Mouse (Mus musculus): Measurements from ENCODE around the gene Defb29. TPM values are rescaled to one million over a fixed set of nuclear protein-coding genes. Genes with fewer than 3 reads are reported as not detected.

Gene Defb29
- polyA plus RNA-seq, 1 experiment from 2014 or later, result not detected

DNA sequence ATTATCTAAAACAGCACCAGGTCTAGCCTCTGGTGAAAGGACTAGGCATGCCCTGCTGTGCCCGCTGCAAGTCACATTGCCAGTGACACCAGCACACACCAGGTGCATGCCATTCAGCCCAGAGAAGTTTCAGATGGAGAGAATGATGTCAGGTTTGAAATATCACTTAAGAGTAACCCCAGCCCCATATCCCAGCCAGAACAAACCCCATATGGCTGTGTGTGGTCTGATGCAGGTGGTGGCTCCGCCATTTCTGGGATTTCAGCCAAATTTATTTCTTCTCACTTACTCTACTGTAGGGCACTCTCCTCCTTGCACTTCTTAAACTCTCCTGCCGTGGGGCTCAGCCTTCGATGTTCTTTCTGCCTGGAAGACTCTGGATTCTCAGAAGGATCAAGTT, 23.8 kb downstream of the Defb29 start:
- no peaks in the 10 kb centered on the region for H3K9me3 ChIP-seq (ENCODE audit: control insufficient read depth, low read length)
- no peaks in the 10 kb centered on the region for H3K36me3 ChIP-seq (ENCODE audit: control insufficient read depth, insufficient read depth, low read length)
- H3K4me3 ChIP-seq (ENCODE audit: low read length), result no peak overlapping the region
- H3K4me1 ChIP-seq (ENCODE audit: control insufficient read depth, insufficient read depth, low read length), result no peaks in the 10 kb centered on the region
- H3K4me2 ChIP-seq (ENCODE audit: low read depth, low read length), result no peak overlapping the region
- no peak overlapping the region for H3K27ac ChIP-seq (ENCODE audit: low read length)
- 63% methylated on average over 4 of the region's 4 CpGs for WGBS
- H3K27me3 ChIP-seq (replicated peaks; ENCODE audit: control insufficient read depth, insufficient read depth, low read length), result no peaks in the 10 kb centered on the region
- ATAC-seq, result no peak
- H3K9ac ChIP-seq (ENCODE audit: low read depth, low read length), result no peak overlapping the region

DNA sequence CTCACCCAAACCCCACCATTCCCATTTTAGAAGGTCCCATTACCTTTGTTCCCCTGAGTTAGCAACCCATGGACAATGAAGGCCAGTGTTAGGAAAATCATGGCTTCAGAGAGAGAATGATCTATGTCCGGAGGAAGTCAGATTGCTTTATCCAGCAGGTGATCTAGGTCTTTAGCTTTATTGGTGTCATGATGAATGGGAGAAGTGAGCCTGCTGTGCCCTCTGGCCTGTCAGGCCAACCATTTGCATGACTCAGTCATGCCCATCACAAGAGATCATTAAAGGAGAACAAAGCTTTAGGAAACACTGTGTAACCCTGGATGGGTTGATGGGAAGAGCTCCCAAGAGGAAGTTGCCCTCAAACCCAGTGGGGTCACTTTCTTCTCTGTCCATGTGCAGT, 28.3 kb downstream of the Defb29 start, which contains the start of gene Defb26:
Gene Defb26, minus strand, starts transcription at position 101 of the 400 bp plus-strand sequence.
- Histone ChIP-seq H3K4me3 (ENCODE audit: low read length) (no peak within 1 kb of the TSS), H3K36me3 (ENCODE audit: control insufficient read depth, insufficient read depth, low read length) (no peaks in the 10 kb centered on the region), H3K9ac (ENCODE audit: low read depth, low read length) (no peak within 1 kb of the TSS), H3K27me3 (replicated peaks; ENCODE audit: control insufficient read depth, insufficient read depth, low read length) (no peaks in the 10 kb centered on the region), H3K4me2 (ENCODE audit: low read depth, low read length) (no peak within 1 kb of the TSS), H3K4me1 (ENCODE audit: control insufficient read depth, insufficient read depth, low read length) (no peaks in the 10 kb centered on the region), H3K27ac (ENCODE audit: low read length) (no peak within 1 kb of the TSS), H3K9me3 (ENCODE audit: control insufficient read depth, low read length) (no peaks in the 10 kb centered on the region)
- 82% methylated on average over 1 of the region's 1 CpGs for WGBS
- no peak for ATAC-seq

DNA sequence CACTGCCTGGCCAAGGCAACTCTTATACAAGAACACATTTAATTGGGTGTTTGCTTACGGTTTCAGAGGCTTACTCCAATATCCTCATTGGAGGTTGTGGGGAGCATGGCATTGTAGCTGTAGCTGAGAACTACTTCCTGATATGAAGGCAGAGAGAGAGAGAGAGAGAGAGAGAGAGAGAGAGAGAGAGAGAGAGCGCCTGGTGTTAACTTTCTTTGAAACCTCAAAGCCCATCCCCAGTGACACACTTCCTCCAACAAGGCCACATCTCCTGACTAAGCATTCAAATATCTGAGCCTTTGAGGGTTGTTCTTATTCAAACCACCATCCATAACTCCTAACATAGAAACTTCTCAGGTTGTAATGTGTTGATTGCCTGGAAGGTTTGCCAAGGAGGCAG, 35.9 kb downstream of the Defb29 start:
- Histone ChIP-seq H3K27ac (ENCODE audit: low read length) (no peak overlapping the region), H3K4me3 (ENCODE audit: low read length) (no peak overlapping the region), H3K9me3 (ENCODE audit: control insufficient read depth, low read length) (no peaks in the 10 kb centered on the region), H3K4me1 (ENCODE audit: control insufficient read depth, insufficient read depth, low read length) (no peaks in the 10 kb centered on the region), H3K36me3 (ENCODE audit: control insufficient read depth, insufficient read depth, low read length) (no peaks in the 10 kb centered on the region), H3K9ac (ENCODE audit: low read depth, low read length) (no peak overlapping the region), H3K4me2 (ENCODE audit: low read depth, low read length) (no peak overlapping the region), H3K27me3 (replicated peaks; ENCODE audit: control insufficient read depth, insufficient read depth, low read length) (no peaks in the 10 kb centered on the region)
- 85% methylated on average over 2 of the region's 2 CpGs for WGBS
- no peak for ATAC-seq

DNA sequence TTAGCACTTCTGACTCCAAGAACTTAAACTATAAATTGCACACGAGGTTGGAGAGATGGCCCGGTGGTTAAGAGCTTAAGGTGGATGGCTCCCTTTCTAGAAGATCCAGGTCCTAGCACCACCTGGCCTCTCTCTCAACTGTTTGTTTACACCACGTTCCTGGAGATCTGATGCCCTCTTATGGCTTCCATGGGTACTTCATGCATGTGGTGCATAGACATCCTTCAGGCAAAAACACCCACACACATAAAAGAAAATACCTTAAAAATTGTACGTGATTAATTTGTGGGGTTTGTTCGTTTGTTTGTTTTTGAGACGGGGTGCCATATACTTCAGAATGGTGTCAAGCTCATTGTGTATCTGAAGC, 39.1 kb downstream of the Defb29 start:
- Histone ChIP-seq H3K9me3 (ENCODE audit: control insufficient read depth, low read length) (no peaks in the 10 kb centered on the region), H3K4me1 (ENCODE audit: control insufficient read depth, insufficient read depth, low read length) (no peaks in the 10 kb centered on the region), H3K4me2 (ENCODE audit: low read depth, low read length) (no peak overlapping the region), H3K27ac (ENCODE audit: low read length) (no peak overlapping the region), H3K4me3 (ENCODE audit: low read length) (no peak overlapping the region), H3K36me3 (ENCODE audit: control insufficient read depth, insufficient read depth, low read length) (no peaks in the 10 kb centered on the region), H3K9ac (ENCODE audit: low read depth, low read length) (no peak overlapping the region), H3K27me3 (replicated peaks; ENCODE audit: control insufficient read depth, insufficient read depth, low read length) (no peaks in the 10 kb centered on the region)
- ATAC-seq, result no peak
- WGBS, result 74% methylated on average over 6 of the region's 6 CpGs

DNA sequence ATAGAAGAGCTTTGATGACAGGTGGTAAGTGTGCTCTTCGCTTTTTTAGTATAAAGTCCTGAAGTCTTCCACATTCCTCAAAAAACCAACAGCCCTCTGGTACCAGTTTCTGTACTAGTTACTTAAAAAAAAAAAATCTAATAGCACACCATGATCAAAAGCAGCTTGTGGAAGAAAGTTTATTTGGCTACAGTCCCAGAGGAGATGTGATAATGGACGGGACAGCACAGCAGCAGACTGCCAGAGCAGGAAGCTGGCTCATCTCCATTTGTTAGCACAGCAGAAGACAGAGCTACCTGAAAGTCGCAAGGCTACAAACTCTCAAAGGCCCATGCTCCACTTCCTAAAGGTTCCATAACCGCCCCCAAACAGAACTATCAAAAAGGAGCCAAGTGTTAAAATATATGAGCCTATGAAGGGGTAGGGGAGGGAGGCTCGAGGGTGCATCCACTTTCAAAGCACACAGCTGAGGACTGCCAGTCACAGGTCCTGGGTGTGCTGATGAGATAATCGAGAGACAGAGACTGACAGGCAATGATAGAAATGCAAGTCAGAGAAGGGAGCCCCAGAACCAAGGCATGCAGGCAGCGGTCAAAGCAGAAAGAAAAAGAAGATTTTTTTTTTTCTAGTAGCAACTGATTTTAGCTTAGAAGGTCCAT, 39.6 kb downstream of the Defb29 start:
- no peak overlapping the region for H3K27ac ChIP-seq (ENCODE audit: low read length)
- no peak overlapping the region for H3K4me3 ChIP-seq (ENCODE audit: low read length)
- H3K4me1 ChIP-seq (ENCODE audit: control insufficient read depth, insufficient read depth, low read length), result no peaks in the 10 kb centered on the region
- WGBS, result 68% methylated on average over 7 of the region's 7 CpGs
- no peak overlapping the region for H3K4me2 ChIP-seq (ENCODE audit: low read depth, low read length)
- ATAC-seq, result no peak
- no peak overlapping the region for H3K9ac ChIP-seq (ENCODE audit: low read depth, low read length)
- H3K36me3 ChIP-seq (ENCODE audit: control insufficient read depth, insufficient read depth, low read length), result no peaks in the 10 kb centered on the region
- no peaks in the 10 kb centered on the region for H3K27me3 ChIP-seq (replicated peaks; ENCODE audit: control insufficient read depth, insufficient read depth, low read length)
- H3K9me3 ChIP-seq (ENCODE audit: control insufficient read depth, low read length), result no peaks in the 10 kb centered on the region

DNA sequence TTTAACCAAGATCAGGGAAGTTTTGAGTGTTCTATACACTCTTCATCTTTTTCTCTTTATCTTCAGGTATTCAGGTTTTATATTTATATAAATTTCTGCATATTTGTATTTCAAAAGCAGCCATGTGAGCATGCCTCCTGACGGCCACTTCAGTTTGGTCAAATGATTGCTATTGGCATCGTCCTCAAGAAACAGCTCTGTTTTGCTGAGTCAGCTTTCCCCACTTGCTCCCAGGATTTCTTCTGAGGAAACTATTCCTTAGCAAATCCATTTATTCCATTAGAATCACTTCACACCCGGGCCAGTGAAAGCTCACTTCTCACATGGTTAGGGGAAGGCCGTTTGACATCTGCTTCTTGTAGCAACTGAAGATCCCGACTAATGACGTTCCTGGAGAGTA, 41.9 kb downstream of the Defb29 start:
- Histone ChIP-seq H3K9ac (ENCODE audit: low read depth, low read length) (no peak overlapping the region), H3K27me3 (replicated peaks; ENCODE audit: control insufficient read depth, insufficient read depth, low read length) (no peaks in the 10 kb centered on the region), H3K9me3 (ENCODE audit: control insufficient read depth, low read length) (no peaks in the 10 kb centered on the region), H3K36me3 (ENCODE audit: control insufficient read depth, insufficient read depth, low read length) (no peaks in the 10 kb centered on the region), H3K27ac (ENCODE audit: low read length) (no peak overlapping the region), H3K4me1 (ENCODE audit: control insufficient read depth, insufficient read depth, low read length) (no peaks in the 10 kb centered on the region), H3K4me3 (ENCODE audit: low read length) (no peak overlapping the region), H3K4me2 (ENCODE audit: low read depth, low read length) (no peak overlapping the region)
- ATAC-seq, result no peak
- WGBS, result 77% methylated on average over 6 of the region's 6 CpGs

DNA sequence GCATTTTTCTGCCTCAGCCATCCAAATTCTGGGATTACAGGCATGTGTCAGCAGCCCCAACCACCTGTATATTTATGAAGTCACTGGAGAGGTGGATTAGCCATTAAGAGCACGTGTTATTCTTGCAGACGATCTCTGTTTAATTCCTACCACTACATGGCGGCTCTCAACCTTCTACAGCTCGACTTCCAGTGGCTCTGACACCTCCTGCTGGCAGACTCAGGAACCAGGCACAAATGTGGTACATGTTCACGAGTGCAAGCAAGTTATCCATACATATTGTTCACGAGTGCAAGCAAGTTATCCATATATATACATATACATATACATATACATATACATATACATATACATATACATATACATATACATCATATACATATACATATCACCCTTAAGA, 46.7 kb downstream of the Defb29 start:
- no peaks in the 10 kb centered on the region for H3K4me1 ChIP-seq (ENCODE audit: control insufficient read depth, insufficient read depth, low read length)
- 75% methylated on average over 6 of the region's 6 CpGs for WGBS
- H3K27ac ChIP-seq (ENCODE audit: low read length), result no peak overlapping the region
- H3K27me3 ChIP-seq (replicated peaks; ENCODE audit: control insufficient read depth, insufficient read depth, low read length), result no peaks in the 10 kb centered on the region
- H3K9me3 ChIP-seq (ENCODE audit: control insufficient read depth, low read length), result no peaks in the 10 kb centered on the region
- no peak overlapping the region for H3K4me2 ChIP-seq (ENCODE audit: low read depth, low read length)
- no peaks in the 10 kb centered on the region for H3K36me3 ChIP-seq (ENCODE audit: control insufficient read depth, insufficient read depth, low read length)
- no peak overlapping the region for H3K9ac ChIP-seq (ENCODE audit: low read depth, low read length)
- no peak overlapping the region for H3K4me3 ChIP-seq (ENCODE audit: low read length)
- no peak for ATAC-seq

DNA sequence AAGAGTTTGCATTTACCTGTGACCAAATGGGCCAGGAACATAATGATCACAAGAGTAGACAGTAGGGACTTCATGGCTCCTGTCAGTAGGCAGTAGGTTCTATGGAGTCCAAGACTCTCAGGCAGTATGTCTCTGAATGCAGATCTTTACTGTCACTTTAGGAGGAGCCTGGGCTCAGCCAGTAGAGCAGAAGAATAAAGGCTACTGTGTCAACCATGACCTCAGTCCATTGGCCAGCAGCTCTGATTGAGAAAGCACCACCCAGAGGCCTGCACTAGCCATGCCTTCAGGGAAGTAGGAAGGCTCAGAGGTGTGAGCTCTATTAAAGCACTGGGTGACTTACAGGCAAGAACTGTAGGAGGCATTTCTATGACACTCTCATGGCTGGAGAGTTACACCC, 49.9 kb downstream of the Defb29 start, which contains the start of gene Defb22:
Gene Defb22, minus strand, starts transcription at position 101 of the 400 bp plus-strand sequence.
- H3K27ac ChIP-seq (ENCODE audit: low read length), result no peak within 1 kb of the TSS
- no peaks in the 10 kb centered on the region for H3K9me3 ChIP-seq (ENCODE audit: control insufficient read depth, low read length)
- no peak within 1 kb of the TSS for H3K4me2 ChIP-seq (ENCODE audit: low read depth, low read length)
- H3K27me3 ChIP-seq (replicated peaks; ENCODE audit: control insufficient read depth, insufficient read depth, low read length), result no peaks in the 10 kb centered on the region
- no peak within 1 kb of the TSS for H3K9ac ChIP-seq (ENCODE audit: low read depth, low read length)
- ATAC-seq, result no peak
- no peaks in the 10 kb centered on the region for H3K36me3 ChIP-seq (ENCODE audit: control insufficient read depth, insufficient read depth, low read length)
- no peaks in the 10 kb centered on the region for H3K4me1 ChIP-seq (ENCODE audit: control insufficient read depth, insufficient read depth, low read length)
- H3K4me3 ChIP-seq (ENCODE audit: low read length), result no peak within 1 kb of the TSS

All from intestine, embryonic 16.5 days (tissue).